Mouse (Mus musculus): ENCODE data around the gene Eif4e2. TPM values are rescaled to one million over a fixed set of nuclear protein-coding genes. Genes with fewer than 3 reads are reported as not detected.

Eif4e2 gene
- total RNA-seq (2021) = 10 to 100 TPM; 81.5 to 82.8 TPM
- long read RNA-seq, transcript Eif4e2-202 (7 exons, 3,394 nt) = minor isoform, 7 of 86 reads
- long read RNA-seq, transcript Eif4e2-206 (7 exons, 1,807 nt) = minor isoform, 9 of 86 reads
- long read RNA-seq, transcript Eif4e2-204 (7 exons, 1,119 nt) = major isoform, 35 of 86 reads
- long read RNA-seq, partial matches to known transcripts = 3 of 86 reads
- long read RNA-seq, other reads (novel, unspliced or antisense) = 25 of 86 reads

DNA sequence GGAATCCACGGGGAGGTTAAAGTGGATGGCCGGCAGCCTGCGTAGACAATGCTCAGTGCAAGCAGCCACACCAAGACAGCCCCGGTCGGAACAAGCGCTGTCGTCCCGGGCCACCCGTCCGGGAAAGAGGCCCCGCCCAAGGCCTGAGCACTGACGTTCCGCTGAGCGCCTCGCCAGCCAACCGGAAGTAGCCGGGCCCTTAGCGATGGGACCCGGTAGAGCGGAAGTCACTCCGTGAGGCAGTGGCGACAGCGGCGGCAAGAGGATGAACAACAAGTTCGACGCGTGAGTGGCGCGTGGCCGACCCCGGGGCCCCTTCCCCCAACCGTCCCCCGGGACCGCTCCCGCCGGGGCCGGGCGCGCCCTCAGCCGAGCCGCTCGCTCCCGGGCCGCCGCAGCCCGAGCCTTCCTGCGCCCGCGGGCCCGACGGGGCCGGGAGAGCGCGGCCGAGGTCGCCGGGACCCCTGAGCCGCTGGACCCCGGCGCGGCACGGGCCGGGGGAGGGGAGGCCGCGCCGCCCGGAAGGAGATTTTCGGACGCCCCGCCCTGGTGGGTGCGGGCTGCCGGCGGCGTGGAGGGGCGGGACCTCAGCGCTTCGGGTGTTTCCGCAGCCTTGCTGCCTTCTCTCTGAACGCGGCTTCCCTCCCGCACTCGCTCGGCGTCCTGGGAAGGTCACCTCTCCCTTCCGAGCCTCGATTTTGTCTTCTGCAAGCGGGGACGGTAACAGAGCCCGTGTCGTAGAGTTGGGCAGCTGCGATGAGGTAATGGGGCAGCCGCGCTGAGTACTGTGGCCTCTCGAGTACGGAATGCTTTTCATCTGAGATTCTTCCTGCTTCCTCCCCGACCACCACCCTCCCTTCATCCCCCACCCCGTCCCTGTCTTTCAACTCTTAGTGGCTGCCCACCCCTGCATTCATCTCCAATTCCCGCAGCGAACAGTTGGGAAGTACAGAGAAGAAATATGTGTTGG, at the start of gene Eif4e2:
Gene Eif4e2, plus strand, starts transcription at position 180 of the 970 bp plus-strand sequence.
- DNase-seq (ENCODE audit: low spot score in 2 of 2) = peak; percentile 93 to 95

DNA sequence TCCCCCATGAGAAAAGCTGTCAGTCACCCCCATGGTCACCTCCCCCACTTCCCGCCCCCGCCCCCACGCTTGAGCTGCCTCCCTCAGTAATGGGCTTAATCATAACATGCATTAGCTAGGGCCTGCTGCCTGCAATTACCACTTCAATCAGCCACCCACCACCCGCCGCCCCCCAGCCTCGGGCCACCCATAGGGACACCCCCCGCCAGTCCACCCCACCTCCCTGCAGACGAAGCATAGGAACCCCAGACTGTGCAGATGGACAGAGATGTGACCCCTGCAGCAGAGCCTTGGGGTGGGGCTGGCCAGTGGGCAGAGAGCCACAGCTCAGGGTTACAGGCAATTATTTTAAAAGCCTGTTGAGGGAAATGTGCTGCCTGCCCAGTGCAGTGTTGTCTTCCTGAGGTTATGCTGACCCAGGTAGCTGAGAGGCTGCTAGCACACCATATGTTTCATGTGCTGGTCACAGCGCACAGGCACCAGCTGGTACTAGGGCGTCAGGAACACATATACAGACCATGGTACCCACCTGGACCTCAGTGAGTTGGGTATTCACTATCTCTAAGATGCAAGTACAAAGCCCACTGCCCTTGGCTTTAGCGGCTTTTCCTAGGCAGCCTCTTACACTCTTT, 49.4 kb upstream of the Eif4e2 start:
- DNase-seq (ENCODE audit: low spot score in 2 of 2) = no peak

DNA sequence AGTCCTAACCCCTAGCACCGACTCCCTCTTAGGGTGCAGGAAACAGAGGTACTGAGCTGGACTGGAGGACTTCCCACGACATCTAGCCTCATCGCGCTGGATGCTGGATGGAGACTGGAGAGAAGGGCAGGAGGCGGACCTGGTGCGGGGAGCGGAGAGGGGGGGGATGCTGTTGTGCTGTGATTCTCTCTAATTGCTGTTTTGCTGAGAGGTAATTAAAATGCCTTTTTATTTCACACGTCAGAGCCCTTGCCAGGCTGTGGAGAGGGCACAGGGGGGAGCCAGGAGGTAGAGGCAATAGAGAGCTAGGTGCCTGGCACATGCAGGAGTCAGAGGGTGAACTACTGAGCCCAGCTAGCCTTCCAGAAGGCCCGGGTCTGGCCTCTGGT, 48.9 kb upstream of the Eif4e2 start:
- DNase-seq (ENCODE audit: low spot score in 2 of 2) = no peak

DNA sequence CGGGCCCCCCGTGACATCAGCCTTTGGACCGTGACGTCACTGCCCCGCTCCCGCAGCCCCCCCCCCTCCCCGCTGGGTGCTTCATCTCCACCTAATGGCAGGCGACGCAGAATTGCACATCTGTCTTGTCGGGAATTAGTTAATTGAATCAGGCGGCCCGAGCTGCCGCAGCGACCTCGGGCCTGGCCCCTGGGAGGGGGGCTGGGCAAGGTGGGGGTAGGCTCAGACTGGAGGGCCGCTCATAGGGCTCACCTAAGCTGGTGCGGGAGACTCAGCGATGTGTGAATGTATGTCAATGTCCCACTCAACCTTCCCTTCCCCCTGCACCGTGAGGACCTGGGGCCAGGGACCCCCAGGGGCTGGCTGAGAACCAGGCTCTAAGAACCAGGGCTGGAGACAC, 43.3 kb upstream of the Eif4e2 start:
- DNase-seq (ENCODE audit: low spot score in 2 of 2) = no peak

DNA sequence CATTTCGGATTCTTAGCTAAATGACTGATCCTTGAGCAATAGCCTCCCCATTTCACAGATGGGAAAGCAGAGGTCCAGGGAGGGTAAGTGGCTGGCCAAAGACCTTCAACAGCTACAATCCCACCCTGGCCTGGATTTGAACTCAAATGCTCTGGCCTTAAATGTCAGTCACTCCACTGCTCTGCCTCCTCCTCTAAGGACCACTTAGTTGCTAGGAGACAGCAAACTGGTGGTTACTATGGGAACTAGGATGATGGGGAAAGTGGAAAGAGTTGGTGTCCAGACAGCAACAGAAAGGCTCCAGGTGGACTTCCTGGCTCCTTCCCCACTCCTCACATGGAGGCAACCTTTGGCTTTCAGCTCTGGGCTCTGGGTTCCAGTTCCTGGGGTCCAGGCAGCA, 42.4 kb upstream of the Eif4e2 start:
- DNase-seq (ENCODE audit: low spot score in 2 of 2) = no peak

DNA sequence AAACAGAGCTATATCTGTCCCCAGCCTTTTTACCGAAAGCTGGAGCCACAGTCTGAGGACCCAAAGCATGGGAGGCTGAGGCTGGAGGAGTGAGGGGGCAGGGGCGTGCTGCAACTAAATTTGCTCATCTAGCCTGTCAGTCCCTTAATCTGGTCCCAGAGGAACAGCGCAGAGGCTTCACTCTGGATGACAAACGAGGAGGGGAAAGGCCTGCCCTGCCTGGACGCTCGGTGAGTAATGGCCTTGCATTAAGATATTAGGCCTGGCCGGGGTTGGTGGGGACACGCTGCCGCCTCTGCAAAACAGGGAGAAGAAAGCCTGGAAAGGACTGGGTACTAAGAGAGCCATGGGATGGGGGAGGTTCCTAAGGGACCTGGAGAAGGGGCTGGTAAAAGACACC, 41.4 kb upstream of the Eif4e2 start:
- DNase-seq (ENCODE audit: low spot score in 2 of 2) = no peak

DNA sequence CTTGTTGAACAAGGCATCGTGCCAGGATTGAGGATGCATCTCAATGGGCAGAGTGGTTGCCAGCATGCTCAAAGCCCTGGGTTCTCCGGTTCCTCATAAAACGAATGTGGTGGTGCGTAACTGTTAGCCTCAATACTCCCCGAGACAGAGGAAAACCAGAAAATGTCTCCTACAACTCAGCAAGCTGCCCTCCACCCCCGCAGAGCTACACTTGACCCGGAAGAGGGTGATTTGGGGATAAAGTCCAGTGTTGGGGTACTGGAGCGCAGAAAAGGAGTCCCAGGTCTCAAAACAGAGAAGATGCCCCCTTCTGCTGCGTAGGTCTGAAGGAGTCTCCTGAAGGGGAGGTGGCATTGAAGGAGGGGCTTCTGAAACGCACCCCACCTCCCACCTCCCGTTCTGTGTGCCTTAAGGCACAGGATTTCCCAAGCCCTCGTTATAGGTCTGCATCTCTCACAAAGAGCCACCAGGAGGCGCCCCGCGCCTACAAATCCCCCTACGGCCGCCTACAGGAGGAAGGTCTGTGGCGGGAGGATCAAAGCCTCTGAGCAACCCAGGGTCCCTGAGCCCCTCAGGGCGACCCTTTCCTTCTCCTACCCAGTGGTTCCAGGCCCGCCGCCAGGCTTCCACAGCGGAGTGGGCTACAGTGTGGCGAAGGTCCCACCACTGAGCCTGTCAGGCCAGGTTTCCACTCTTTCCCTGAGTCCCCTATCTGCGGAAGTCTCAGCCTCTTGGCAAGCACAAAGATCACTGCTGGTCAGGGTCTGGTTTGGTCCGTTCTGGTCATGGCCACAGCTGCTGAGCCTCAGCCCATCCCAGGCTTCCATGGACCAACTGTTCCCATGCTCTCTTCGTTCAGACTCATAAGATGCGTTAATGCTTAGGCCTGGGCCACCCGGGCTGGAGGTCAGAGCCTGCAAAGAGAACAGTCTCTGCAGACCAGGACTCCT, 39.4 kb upstream of the Eif4e2 start:
- peak; percentile 74 to 77 for DNase-seq (ENCODE audit: low spot score in 2 of 2)

DNA sequence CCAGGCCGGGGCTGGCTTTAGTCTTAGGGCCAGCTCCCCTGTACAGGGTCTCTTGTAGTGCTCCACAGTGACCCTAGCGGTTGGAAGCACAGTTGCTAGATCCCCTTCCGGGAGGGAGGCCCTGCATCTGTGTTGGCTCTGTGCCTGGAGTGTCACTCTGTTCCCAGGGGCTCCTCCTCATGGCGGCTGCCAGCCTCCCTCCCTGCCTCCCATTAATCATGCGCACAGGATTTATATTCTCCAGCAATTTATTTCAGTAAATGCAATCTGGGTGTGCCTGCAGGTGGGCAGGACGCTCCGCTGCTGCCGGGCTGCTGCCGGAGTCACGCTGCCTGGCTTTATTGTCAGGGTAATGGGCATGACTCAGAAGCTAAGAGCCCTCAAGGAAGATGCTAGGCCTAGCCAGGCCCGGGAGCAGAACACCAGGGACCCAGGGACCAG, 37.8 kb upstream of the Eif4e2 start:
- DNase-seq (ENCODE audit: low spot score in 2 of 2) = peak; percentile 77 to 79

DNA sequence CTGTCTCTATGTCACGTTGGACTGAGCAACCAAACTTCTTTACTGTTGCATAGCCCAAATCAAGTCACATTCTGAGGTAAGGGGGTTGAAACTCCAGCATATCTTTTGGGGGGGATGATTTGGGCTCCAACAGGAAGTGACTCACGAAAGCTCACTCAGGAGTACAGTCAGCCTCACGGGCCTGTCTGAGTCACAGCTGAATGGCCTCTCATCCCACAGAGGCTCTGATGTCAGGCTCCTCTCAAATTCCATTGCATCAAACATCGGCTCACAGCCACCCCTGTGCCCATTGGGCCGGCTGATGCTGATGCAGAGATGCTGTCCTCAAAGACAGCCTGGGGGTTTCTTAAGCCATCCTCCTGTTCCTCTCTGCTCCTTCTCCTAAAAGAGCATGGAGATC, 32.8 kb upstream of the Eif4e2 start:
- no peak for DNase-seq (ENCODE audit: low spot score in 2 of 2)

DNA sequence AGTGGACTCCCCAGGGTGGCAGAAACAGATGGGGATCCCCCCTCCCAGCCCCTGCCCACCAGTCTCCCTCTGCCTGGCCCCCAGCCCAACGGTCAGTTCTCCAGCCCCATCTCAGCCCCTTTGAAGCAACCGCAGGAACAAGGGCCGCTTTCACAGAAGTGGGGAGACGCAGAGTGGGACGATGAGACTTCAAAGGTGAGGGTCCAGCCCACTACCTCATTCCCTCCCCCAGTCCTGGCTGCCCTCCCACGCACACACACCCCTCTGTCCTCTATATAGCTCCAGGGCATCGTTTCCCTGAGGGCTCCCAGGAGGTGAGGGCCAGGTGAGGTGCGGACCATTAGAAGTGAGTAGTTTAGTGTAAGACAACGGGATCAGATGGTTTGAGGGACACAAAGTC, 30.7 kb upstream of the Eif4e2 start, which contains the start of gene Prss56:
Gene Prss56, plus strand, starts transcription at position 301 of the 400 bp plus-strand sequence.
- DNase-seq (ENCODE audit: low spot score in 2 of 2) = no peak

DNA sequence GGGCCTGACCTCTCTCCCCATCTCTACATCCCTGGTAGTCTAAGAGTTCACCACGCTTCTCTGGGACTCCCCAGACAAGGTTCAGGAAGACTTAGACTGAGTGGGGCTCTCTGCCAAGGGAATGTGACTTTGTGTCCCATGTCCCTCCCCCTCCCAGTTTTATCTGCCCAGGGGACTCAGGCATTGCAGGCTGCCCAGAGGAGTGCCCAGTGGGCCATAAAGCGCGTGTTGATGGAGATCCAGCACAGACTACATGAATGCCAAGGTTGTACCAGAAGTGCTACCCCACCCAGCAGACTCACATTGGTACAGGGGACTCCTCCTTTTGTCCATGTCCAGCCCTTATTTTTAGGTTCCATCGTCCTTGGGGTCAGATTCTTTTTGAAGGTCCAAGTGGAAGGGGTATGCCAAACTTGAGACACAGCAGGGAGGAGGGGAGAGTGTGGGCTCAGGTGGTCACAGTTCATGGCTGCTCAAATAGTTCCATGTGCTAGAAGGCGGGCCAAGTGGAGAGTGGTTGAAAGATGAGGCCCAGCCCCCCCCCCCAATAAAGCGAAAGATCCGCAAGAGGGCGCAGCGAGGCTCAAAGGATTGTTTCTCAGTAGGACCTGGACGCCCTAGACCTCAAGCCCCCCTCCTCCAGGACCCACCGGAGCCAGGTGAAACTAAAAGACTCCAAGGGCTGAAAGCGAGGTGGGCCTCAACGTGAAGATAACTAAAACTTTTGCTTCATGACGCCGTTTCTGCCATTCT, 29.5 kb upstream of the Eif4e2 start:
- no peak for DNase-seq (ENCODE audit: low spot score in 2 of 2)

DNA sequence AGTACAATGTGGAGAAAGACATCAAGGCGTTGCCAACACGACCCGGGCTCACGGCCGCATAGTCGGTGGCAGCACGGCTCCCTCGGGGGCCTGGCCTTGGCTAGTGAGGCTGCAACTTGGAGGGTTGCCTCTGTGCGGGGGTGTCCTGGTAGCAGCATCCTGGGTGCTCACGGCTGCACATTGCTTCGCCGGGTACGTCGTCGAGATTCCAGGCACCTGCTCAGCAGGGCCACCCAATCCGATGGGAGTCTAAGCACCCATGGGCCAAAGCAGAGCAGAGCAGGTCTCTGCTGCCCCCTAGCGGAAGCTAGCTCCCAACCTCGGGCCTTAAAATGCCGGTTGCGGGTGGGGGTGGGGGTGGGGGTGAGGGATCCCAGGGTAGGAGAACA, 29.0 kb upstream of the Eif4e2 start:
- DNase-seq (ENCODE audit: low spot score in 2 of 2) = peak; percentile 86

DNA sequence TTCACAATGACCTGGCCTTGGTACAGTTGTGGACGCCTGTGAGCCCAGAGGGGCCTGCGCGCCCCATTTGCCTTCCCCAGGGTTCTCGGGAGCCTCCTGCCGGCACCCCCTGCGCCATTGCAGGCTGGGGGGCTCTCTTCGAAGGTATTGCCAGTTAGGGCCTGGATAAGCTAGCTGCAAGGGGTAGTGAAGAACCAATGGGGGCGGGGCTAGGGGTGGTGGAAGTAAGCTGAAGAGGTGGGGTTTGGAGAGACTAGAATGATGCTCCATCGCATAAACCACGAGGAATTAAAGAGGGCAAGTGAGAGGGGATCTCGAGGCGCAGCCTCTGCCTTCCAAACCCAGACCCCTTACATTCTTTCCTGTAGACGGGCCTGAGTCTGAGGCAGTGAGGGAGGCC, 28.2 kb upstream of the Eif4e2 start:
- DNase-seq (ENCODE audit: low spot score in 2 of 2) = no peak

DNA sequence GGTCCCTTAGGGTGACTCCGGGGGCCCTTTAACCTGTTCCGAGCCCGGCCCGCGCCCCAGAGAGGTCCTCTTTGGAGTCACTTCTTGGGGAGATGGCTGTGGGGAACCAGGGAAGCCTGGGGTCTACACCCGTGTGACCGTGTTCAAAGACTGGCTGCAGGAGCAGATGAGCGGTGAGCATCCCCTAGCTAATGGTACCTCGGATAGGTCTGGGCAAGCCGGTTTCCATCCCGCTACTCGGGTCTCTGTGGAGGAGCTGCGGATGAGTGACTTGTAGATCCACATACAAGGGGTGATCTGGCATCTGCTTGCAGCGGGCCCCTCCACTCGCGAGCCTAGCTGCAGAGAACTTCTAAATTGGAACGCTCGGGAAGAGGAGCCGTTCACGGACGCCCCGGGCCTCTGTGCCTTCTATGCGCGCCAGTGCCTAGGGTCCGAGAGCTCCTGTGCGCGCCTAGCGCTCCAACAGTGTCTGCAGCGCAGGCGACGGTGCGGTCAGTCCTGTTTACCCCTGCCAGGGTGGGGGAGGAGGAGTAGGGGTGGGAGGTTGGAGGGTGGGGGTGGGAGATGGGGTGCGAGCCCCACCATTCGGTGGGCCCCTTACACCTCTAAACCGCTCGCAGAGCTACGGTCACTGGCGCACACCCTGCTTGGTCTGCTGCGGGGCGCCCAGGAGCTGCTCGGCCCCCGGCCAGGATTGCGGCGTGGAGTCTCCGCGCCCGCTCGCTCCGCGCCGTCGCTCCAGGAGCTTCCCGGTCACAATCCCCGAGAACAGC, 27.3 kb upstream of the Eif4e2 start:
- DNase-seq (ENCODE audit: low spot score in 2 of 2) = no peak

DNA sequence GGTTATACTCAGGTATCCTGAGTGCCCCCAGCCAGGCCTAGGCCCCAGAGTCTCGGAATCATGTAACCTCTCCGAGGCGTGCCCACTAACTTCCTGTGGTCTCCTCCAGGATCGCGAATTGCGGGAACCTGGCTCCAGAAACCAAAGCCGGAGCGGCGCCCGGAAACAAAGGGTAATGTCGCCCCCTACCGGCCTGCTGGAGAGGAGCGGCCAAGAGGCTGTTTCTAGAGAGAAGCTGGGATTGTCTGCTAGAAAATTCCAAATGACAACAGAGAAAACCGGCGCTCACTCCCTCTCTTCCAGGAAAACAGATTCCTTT, 26.7 kb upstream of the Eif4e2 start:
- peak; percentile 83 to 84 for DNase-seq (ENCODE audit: low spot score in 2 of 2)

DNA sequence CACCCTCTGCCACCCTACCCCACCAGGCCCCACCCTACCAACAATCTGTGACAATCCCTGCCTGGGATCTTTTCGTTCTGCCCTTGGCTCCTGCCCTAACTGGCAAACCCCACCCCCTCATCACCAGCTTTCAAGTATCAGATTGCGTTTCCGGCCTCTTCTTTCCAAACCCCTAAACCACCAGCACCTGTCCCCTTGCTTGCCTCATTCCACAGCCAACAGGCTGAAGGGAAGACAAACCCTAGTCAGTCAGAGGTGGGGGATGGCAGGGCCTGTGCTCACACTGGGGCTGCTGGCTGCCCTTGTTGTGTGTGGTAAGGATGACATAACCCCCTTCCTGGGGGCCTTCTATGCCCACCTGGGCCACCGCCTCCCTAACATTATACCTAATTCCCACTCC, 23.3 kb upstream of the Eif4e2 start, which contains the start of gene Chrnd:
Gene Chrnd, plus strand, starts transcription at position 179 of the 400 bp plus-strand sequence.
- no peak for DNase-seq (ENCODE audit: low spot score in 2 of 2)

DNA sequence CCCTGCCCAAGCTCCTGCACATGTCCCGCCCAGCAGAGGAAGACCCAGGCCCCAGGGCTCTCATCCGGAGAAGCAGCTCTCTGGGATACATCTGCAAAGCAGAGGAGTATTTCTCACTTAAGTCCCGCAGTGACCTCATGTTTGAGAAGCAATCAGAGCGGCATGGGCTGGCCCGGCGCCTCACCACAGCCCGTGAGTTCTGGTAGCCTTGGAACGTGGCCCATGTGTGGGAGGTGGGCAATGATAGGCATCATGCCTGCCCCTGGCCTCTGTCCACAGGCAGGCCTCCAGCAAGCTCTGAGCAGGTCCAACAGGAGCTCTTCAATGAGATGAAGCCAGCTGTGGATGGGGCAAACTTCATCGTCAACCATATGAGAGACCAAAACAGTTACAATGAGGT, 16.4 kb upstream of the Eif4e2 start:
- no peak for DNase-seq (ENCODE audit: low spot score in 2 of 2)

DNA sequence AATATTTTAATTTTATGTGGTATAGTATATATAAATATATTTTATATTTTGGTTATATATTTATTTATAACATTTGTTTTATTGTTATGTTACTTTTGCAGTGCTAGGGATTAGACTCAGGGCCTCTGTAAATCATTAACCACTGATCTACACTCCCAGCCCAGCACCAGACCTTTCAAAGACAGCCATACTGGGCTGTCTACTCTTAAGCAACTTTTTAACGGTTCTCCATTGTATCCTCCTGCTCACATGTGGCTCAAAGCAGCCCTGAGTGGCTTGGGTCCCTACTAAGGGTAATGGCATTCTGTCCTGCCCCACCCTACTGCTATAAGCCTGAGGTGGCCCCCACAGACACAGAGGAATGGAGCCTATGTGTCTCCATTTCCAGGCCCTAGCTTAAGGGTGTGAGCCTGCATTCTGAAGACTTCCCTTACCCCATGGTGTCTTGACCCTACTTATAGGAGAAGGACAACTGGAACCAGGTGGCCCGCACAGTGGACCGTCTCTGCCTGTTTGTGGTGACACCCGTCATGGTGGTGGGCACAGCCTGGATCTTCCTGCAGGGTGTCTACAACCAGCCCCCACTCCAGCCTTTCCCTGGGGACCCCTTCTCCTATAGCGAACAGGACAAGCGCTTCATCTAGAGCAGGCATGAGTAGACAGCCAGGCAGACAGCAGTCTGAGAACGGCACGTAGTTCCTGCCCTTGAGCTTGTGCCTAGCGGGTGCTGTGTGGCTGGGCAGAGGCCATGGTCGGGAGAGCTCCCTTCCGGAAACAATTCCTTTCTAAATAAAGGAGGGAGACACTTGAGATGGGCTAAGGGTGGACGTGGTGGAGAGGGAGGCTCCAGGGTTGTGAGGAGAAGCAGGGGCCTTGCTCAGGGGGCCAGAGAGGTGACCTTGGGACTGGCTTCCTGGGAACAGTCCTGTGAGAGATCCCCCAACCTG, 15.3 kb upstream of the Eif4e2 start:
- DNase-seq (ENCODE audit: low spot score in 2 of 2) = no peak

Measured in layer of hippocampus, postnatal 10 days (tissue).